Mouse (Mus musculus) testis, adult 2 months (tissue): ENCODE measurements around the gene Larp1. TPM values are rescaled to one million over a fixed set of nuclear protein-coding genes. Genes with fewer than 3 reads are reported as not detected.
A peak's percentile ranks its signal among the peaks of the same experiment; 100 is the strongest.

Experiments
- H3K27ac ChIP-seq: fragments of 200-500 bp; 2 replicates; pipeline ENCODE4 v1.5.1; 2012; ENCODE audit warnings: low read depth, low read length; ENCODE audit not compliant: control insufficient read depth, insufficient read depth
- H3K27me3 ChIP-seq: fragments of 200-500 bp; 2 replicates; pipeline ENCODE4 v1.6.1; 2012; ENCODE audit warnings: mild to moderate bottlenecking, low read length, moderate library complexity; ENCODE audit not compliant: control insufficient read depth, insufficient read depth
- H3K36me3 ChIP-seq: fragments of 200-500 bp; 2 replicates; pipeline ENCODE4 v1.6.1; 2012; ENCODE audit warnings: mild to moderate bottlenecking, low read length; ENCODE audit not compliant: control insufficient read depth, insufficient read depth
- H3K4me1 ChIP-seq: fragments of 200-500 bp; 2 replicates; pipeline ENCODE4 v1.6.1; 2012; ENCODE audit warnings: low read length; ENCODE audit not compliant: control insufficient read depth, insufficient read depth
- H3K4me3 ChIP-seq: fragments of 200-500 bp; 2 replicates; pipeline ENCODE4 v1.5.1; 2012; ENCODE audit warnings: low read depth, mild to moderate bottlenecking, low read length, moderate library complexity, mixed read lengths; ENCODE audit not compliant: control insufficient read depth
- CTCF ChIP-seq: fragments of 200-500 bp; IDR thresholded peaks from 2 replicates; pipeline ENCODE4 v1.5.1; 2012; ENCODE audit warnings: low read depth, mild to moderate bottlenecking, inconsistent platforms, low read length, moderate library complexity; ENCODE audit not compliant: control insufficient read depth, insufficient read depth, insufficient replicate concordance
- POLR2A ChIP-seq: fragments of 200-500 bp; IDR thresholded peaks from 2 replicates; pipeline ENCODE4 v1.6.1; 2012; ENCODE audit warnings: low read depth, mild to moderate bottlenecking, inconsistent platforms, low read length, moderate library complexity; ENCODE audit not compliant: control insufficient read depth
- polyA plus RNA-seq: library from polyadenylated mRNA; depleted of rRNA; stranded (reverse); fragments of >200 nt; gene quantifications from 2 replicates; pipeline ENCODE4 v1.2.3, GENCODE M21; 2012

Larp1 gene
- polyA plus RNA-seq, 1 experiment: 129 TPM

DNA sequence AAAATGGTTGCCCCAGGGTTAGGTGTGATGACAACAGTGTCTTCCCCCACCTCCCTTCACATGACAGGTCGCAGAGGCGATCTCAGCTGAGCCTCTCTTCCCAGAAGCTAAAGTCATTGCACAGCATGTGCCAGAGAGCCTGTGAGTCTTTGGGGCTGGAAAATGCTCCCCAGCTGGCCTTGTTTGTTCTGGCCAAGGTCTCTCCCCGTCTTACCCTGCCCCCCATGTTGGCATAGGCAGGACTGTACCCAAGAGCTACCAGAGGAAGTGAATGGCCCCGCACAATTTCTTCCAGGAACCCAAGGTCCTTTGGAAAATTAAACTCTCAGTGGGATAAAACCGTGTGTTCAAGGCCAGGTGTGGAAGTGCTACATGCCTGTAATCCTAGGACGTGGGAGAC, 5.1 kb upstream of the Larp1 start:
- Histone ChIP-seq H3K36me3 (no peaks in the 10 kb centered on the region), H3K4me1 (peaks cover 4% of the 10 kb centered on the region; the same call in 1 of the 2 replicates), H3K27me3 (no peaks in the 10 kb centered on the region), H3K4me3 (no peak overlapping the region), H3K27ac (peak overlapping the region; percentile 45; the same call in 1 of the 2 replicates)
- TF ChIP-seq CTCF: no peak

DNA sequence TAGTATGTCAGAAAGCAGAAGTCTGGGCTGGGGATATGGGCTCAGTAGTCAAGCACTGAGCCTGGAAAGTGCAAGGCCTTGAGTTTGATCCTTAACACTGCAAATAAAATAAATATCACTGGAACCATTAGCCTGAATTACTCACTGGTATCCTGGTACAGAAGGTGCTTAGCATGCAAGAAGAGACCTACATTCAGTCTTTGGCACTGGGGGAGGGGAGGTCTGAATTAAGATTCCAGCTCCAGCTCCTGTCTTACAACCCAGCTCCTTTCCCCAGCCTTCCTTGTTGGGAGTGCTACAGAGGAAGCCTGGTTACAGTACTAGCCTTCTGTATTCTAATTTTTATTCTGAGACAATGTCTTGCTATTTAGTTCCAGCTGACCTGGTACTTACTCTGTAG, 3.8 kb upstream of the Larp1 start:
- no peak for TF ChIP-seq POLR2A
- TF ChIP-seq CTCF: no peak
- Histone ChIP-seq H3K27ac (no peak overlapping the region; the same call in 1 of the 2 replicates), H3K4me1 (peaks cover 4% of the 10 kb centered on the region; the same call in 1 of the 2 replicates)

DNA sequence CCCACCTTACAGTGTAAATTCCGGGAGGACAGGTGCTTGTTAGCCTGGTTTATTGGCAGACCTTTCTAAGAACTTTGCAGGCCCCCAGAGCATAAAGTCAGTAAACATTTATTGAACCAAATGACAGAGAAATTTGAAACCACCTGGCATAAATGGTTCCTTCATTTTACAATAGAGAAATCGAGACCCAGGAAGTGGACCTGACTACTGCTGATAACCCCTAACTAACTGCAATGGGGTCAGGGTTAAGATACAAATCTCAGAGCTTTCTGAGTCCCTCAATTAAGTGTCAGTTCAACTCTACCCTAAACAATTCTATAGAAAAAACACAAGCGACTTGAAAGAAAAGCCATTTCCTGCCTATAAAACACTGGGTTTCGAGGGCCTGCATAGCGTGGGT, 851 bp upstream of the Larp1 start:
- TF ChIP-seq CTCF (no peak), POLR2A (no peak)
- Histone ChIP-seq H3K27me3 (no peaks in the 10 kb centered on the region), H3K4me1 (peaks cover 13% of the 10 kb centered on the region), H3K27ac (peak overlapping the region; percentile 78), H3K4me3 (peak overlapping the region; percentile 88), H3K36me3 (no peaks in the 10 kb centered on the region)

More for the DNA sequence above, 3.8 kb upstream of the Larp1 start:
- Histone ChIP-seq H3K4me3 (no peak overlapping the region), H3K27me3 (no peaks in the 10 kb centered on the region), H3K36me3 (no peaks in the 10 kb centered on the region)

DNA sequence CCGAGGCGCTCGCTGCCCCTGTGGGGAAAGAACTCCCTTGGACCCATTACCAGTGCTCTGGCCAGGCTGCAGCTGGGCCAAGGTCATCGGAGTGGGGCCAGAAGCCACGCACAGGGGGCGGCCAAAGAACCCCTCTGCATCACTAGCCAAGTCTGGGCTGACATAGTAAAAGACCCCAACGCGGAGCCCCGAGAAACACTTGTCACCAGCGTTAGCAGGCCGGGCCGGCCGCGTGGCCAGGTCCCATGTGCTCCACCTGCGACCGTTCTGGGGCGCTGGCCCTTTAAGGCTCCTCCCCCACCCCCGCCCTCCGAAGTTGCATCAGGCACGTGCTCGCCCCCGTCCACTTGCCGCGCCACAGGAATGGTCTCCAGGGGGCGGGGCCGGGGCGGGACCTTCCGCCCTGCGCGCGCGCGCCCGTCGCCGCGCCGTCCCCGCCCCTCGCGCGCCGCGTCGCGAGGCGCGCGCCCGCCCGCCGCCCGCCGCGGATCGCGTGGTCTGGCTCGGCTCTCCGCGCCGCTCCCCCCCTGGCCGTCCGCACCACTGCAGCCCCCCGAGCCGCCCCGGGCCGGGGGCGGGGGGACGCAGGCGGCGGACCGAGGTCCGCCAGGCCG, 320 bp upstream of the Larp1 start:
- Histone ChIP-seq H3K36me3 (no peaks in the 10 kb centered on the region), H3K4me3 (peak overlapping the region; percentile 99), H3K27me3 (no peaks in the 10 kb centered on the region), H3K27ac (peak overlapping the region; percentile 100), H3K4me1 (peaks cover 13% of the 10 kb centered on the region)
- TF ChIP-seq POLR2A (peak; percentile 32; the same call in 1 of the 2 replicates), CTCF (no peak)

DNA sequence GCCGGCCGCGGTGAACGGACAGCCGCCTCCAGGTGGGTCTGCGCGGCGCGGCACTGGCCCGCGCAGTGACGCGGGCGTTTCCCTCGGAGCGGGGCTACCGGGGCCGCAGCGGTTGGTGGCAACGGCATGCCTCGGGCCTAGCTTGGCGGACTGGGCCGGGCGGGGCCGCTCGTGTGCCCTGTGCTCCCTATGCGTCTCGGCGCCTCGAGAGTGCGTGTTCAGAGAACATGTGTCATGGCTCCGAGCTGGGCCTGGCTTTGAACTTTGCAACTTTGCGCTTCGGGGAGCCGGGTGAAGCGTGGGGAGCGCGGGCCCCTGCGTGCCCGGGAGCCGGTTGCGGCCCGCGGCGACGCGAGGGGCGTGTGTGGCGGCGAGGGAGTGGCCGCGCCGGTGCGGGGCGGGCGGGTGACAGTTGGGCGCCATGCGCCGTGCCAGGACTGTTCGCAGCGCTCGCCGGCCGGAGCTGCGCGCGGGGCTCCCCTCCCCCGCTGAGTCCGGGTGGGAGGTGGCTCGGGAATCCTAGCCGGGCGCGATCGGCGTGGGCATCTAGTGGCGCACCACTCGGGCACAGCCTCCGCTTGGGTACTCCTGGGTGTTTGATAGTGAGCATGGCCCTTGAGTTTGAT, 765 bp downstream of the Larp1 start:
- no peaks in the 10 kb centered on the region for H3K27me3 ChIP-seq
- peak overlapping the region; percentile 100 for H3K27ac ChIP-seq
- H3K36me3 ChIP-seq: no peaks in the 10 kb centered on the region
- TF ChIP-seq CTCF: no peak
- no peak for TF ChIP-seq POLR2A
- peaks cover 13% of the 10 kb centered on the region for H3K4me1 ChIP-seq
- H3K4me3 ChIP-seq: peak overlapping the region; percentile 99

DNA sequence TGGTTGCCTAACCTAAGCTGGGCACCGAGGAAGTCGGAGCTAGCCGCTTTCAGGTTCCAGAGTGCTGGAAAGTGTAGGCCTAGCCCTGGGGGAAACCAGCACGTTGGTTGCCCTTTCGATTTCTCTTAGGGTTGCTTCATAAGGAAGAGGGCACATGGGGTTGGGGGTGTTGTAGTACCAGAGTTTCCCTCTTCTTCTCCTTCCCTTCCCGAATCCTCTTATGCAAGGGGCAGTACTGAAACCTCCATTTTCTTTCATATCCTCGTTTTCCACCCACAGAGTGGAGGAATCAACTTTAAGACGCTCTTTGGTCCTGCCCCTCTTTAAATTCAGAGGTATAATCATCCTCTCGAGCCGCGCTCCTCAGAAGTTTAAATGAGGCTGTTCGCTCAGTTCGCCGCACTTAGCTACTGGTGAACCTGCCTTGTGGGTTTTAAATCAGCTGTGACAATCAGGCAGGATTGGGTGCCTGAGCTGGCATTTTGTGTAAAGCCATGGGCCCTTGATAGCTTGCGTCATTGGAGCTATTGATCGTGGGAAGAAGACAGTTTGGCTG, 1.4 kb downstream of the Larp1 start:
- peaks cover 13% of the 10 kb centered on the region for H3K4me1 ChIP-seq
- H3K36me3 ChIP-seq: no peaks in the 10 kb centered on the region
- H3K27me3 ChIP-seq: no peaks in the 10 kb centered on the region
- peak overlapping the region; percentile 62 for H3K27ac ChIP-seq
- peak overlapping the region; percentile 99 for H3K4me3 ChIP-seq
- TF ChIP-seq POLR2A: no peak
- TF ChIP-seq CTCF: no peak

DNA sequence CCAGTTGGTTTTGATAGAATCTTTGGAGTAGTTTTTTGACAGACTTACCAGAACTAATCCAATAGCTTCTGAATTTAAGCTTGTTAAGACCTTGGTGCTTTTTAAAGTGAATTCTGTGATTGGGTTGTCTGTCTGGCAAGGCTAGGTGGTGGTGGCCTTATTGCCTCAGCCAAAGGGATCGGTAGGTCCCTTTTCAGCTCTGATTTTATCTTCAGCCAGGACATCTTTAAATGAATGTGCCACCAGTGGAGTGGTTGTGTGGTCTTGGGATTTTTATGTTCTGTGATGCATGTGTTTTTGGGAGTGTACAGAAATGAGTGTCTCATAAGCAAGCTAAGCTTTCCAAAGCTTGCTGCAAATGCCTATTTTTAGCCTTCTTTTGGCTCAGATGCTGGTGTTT, 2.1 kb downstream of the Larp1 start:
- H3K4me1 ChIP-seq: peaks cover 13% of the 10 kb centered on the region
- H3K4me3 ChIP-seq: peak overlapping the region; percentile 66
- no peak overlapping the region for H3K27ac ChIP-seq
- H3K36me3 ChIP-seq: no peaks in the 10 kb centered on the region
- TF ChIP-seq CTCF (no peak), POLR2A (no peak)
- no peaks in the 10 kb centered on the region for H3K27me3 ChIP-seq

DNA sequence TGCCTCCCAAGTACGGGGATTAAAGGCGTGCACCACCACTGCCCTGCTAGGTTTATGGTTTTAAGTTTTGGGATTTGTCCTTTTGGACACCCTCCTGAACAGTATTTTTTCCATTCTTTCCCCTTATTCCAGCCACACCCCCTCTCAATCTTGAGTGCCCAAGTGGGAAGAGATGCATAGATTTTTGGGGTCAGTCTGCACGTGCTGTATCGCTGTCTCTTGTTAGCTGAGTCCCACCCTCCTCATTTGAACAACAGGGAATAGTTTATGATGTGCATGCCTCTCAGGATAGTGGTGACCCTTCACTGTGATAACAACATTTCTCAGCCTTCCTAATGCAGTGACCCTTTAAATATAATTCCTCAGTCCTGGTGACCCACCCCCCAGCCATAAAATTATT, 2.9 kb downstream of the Larp1 start:
- H3K36me3 ChIP-seq: no peaks in the 10 kb centered on the region
- H3K4me1 ChIP-seq: peaks cover 9% of the 10 kb centered on the region
- H3K4me3 ChIP-seq: peak overlapping the region; percentile 18; the same call in 1 of the 2 replicates
- no peaks in the 10 kb centered on the region for H3K27me3 ChIP-seq
- no peak for TF ChIP-seq POLR2A
- no peak for TF ChIP-seq CTCF
- 0 out of 2 replicates have a peak overlapping the region, but pooled peaks have one; percentile 41 for H3K27ac ChIP-seq
